Mouse (Mus musculus) thymus, adult 2 months (tissue): ENCODE data around the gene Ttc39b. TPM values are rescaled to one million over a fixed set of nuclear protein-coding genes. Genes with fewer than 3 reads are reported as not detected.

Source experiments
- DNase-seq: peaks from one replicate; pipeline ENCODE4 v3.0.0; 2021
- H3K27ac ChIP-seq: fragments of 200-500 bp; 2 replicates; pipeline ENCODE4 v1.5.1; 2012; ENCODE audit warnings: low read length, control low read depth; ENCODE audit not compliant: control insufficient read depth, insufficient read depth
- H3K27me3 ChIP-seq: fragments of 200-500 bp; 2 replicates; pipeline ENCODE4 v1.6.1; 2012; ENCODE audit warnings: mild to moderate bottlenecking, low read length, moderate library complexity, mixed read lengths; ENCODE audit not compliant: control insufficient read depth, insufficient read depth
- H3K36me3 ChIP-seq: fragments of 200-500 bp; 2 replicates; pipeline ENCODE4 v1.6.1; 2012; ENCODE audit warnings: mild to moderate bottlenecking, low read length, moderate library complexity; ENCODE audit not compliant: control insufficient read depth, insufficient read depth
- H3K4me1 ChIP-seq: fragments of 200-500 bp; replicated peaks from 2 replicates; pipeline ENCODE4 v1.6.1; 2012; ENCODE audit warnings: low read length; ENCODE audit not compliant: control insufficient read depth, insufficient read depth
- H3K4me3 ChIP-seq: fragments of 200-500 bp; 2 replicates; pipeline ENCODE4 v1.5.1; 2012; ENCODE audit warnings: mild to moderate bottlenecking, low read length, control low read depth, moderate library complexity; ENCODE audit not compliant: control insufficient read depth, insufficient read depth
- CTCF ChIP-seq: fragments of 200-500 bp; IDR thresholded peaks from 2 replicates; pipeline ENCODE4 v1.5.1; 2012; ENCODE audit warnings: mild to moderate bottlenecking, control low read depth, low read length, moderate library complexity, borderline replicate concordance; ENCODE audit not compliant: control insufficient read depth, poor library complexity, insufficient read depth; ENCODE audit errors: extremely low read depth
- POLR2A ChIP-seq: fragments of 200-500 bp; IDR thresholded peaks from 2 replicates; pipeline ENCODE4 v1.6.1; 2012; ENCODE audit warnings: mild to moderate bottlenecking, low read length, control low read depth, moderate library complexity; ENCODE audit not compliant: control insufficient read depth, poor library complexity, insufficient read depth; ENCODE audit errors: extremely low read depth
- WGBS: fragments of 180-500 bp; shearing (Covaris S2); methylation state at CpG from one replicate; pipeline ENCODE4 v1.1.7; 2018; 5-methylcytosine and 5-hydroxymethylcytosine counted together
- polyA plus RNA-seq: library from polyadenylated mRNA; depleted of rRNA; stranded (reverse); fragments of >200 nt; gene quantifications from 2 replicates; pipeline ENCODE4 v1.2.3, GENCODE M21; 2012

Ttc39b gene
- polyA plus RNA-seq, 1 experiment = 2.5 TPM

DNA sequence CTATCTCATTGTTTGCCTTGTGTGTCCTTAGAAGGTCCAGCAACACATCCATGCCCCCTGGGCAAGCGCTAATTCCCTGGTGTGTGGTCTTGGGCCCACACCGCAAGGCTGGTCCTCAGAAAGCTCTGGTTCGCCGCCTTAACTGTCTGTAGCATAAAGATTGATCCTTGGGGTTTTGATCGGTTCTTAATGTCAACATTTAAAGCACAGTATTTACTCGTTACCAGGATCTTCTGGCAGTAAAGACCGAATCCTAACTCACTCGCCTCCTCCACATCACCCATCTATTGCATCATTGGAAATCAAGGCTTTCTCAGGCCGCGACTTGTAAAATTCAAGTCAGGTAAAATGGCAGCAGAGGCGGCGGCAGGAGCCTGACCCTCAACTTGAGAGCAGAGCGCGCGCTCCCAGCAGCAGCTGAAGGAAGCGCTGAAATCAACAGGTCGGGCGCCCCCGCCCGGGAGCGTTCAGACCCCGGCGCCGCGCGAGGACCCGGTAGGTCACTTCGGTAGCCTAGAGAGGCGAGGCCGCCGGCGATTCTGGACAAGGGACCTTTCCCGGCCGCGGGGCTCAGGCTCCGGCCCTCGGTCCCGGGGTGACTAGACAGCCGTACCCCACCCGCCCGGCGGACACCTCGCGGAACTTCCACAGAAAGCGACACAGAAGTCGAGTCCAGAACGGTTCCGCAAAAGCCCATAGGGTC lies 703 bp downstream of the Ttc39b start:
- peak; percentile 74 for DNase-seq
- H3K36me3 ChIP-seq = no peaks in the 10 kb centered on the region
- peak overlapping the region; percentile 70 for H3K4me3 ChIP-seq
- H3K27ac ChIP-seq = no peak overlapping the region
- WGBS = 4% methylated on average over 48 of the region's 48 CpGs
- H3K27me3 ChIP-seq = peaks cover 9% of the 10 kb centered on the region; the same call in 1 of the 2 replicates
- TF ChIP-seq POLR2A (no peak), CTCF (no peak)
- H3K4me1 ChIP-seq = peaks cover 8% of the 10 kb centered on the region; the same call in 1 of the 2 replicates

DNA sequence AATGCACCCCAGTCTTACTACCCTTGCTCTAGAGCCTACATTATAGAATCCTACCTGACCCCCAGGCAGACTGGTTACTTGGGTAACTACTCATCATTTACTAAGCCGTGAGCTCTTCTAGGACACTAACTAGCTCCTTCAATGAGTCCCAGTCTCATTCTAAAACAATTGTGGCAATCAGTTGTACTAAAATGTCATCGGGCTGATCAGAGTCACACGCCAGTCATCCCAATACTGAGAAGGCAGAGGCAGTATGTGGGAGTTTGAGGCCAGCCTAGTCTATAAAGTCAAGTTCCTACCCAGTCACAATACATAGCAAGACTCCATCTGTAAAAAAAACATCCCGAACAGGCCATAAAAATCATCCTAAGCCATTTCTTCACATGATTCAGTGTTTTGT lies 4.3 kb downstream of the Ttc39b start:
- Histone ChIP-seq H3K27me3 (peaks cover 9% of the 10 kb centered on the region; the same call in 1 of the 2 replicates), H3K4me1 (peaks cover 16% of the 10 kb centered on the region), H3K27ac (no peak overlapping the region), H3K4me3 (no peak overlapping the region), H3K36me3 (no peaks in the 10 kb centered on the region)
- DNase-seq = no peak
- WGBS = 96% methylated on average over 4 of the region's 4 CpGs
- no peak for TF ChIP-seq CTCF
- TF ChIP-seq POLR2A = no peak

DNA sequence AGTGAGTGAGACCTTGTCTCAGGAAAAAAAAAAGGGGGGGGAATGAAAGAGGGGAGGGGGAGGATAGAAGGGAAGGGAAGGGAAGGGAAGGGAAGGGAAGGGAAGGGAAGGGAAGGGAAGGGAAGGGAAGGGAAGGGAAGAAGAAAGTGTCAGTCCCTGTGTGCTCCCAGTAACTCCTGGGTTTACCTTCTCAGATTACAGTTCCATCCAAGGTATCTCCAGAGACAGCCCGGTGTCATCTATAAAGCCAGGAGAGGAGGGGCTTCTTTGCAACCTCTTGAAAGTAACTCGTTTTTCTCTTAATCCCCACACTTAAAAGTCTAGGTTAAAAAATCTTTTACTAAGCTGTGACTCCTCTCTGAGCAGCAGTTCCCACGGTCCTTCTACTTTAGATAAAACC lies 5.3 kb downstream of the Ttc39b start:
- peaks cover 15% of the 10 kb centered on the region for H3K4me1 ChIP-seq
- H3K27ac ChIP-seq = no peak overlapping the region
- no peaks in the 10 kb centered on the region for H3K36me3 ChIP-seq
- H3K27me3 ChIP-seq = peaks cover 7% of the 10 kb centered on the region; the same call in 1 of the 2 replicates
- no peak overlapping the region for H3K4me3 ChIP-seq
- 83% methylated on average over 3 of the region's 3 CpGs for WGBS
- no peak for DNase-seq
- TF ChIP-seq POLR2A = no peak
- no peak for TF ChIP-seq CTCF

DNA sequence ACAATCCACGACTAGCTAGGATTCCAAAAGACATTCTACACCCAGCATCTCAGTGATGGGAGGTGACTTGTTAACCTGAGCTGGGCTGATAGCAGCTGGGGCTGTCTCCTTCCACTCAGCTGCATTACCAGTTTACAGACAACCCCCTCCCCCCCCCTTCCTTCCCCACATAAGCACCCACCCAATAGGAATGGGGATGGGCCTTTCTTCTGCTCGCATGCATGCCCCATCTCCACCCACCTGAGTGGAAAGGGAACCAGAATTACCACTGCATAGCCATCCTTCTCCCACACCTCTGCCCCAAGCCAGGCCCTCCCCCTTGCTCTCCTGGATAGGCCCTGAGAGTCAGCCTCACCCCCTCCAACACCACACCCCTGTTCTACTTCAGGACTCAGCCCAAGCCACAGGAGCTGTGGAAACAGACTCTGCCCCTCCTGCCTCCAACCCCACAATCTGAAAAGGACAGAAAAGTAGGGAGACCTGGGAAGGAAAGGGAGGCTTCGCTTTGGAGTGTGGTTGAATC lies 6.2 kb downstream of the Ttc39b start:
- Histone ChIP-seq H3K27ac (no peak overlapping the region), H3K27me3 (no peaks in the 10 kb centered on the region; the same call in 1 of the 2 replicates), H3K4me3 (no peak overlapping the region), H3K36me3 (no peaks in the 10 kb centered on the region), H3K4me1 (peaks cover 15% of the 10 kb centered on the region)
- TF ChIP-seq POLR2A = no peak
- TF ChIP-seq CTCF = no peak
- 89% methylated on average over 3 of the region's 3 CpGs for WGBS
- DNase-seq = no peak

DNA sequence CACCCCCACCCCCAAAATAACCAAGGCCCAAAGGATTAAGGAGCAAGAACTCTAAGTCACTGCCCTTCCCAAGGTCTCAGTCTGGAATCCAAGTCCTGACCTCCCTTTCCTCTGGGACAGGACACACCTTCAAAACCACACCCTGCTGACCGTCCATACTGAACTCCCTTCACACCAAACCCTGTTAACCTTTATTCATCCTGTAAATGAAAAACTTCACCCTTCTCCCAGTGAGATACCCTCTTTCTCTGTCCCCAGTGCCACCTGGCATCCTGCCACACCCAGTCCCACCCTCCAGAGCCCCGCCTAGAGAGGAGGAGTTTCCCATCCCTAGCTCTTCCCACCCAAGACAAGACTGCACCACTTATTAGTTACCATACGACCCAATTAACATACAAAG lies 7.3 kb downstream of the Ttc39b start:
- DNase-seq = no peak
- Histone ChIP-seq H3K27ac (no peak overlapping the region), H3K4me3 (no peak overlapping the region), H3K36me3 (no peaks in the 10 kb centered on the region), H3K27me3 (no peaks in the 10 kb centered on the region), H3K4me1 (peaks cover 15% of the 10 kb centered on the region)
- no peak for TF ChIP-seq CTCF
- TF ChIP-seq POLR2A = no peak
- 92% methylated on average over 3 of the region's 3 CpGs for WGBS

DNA sequence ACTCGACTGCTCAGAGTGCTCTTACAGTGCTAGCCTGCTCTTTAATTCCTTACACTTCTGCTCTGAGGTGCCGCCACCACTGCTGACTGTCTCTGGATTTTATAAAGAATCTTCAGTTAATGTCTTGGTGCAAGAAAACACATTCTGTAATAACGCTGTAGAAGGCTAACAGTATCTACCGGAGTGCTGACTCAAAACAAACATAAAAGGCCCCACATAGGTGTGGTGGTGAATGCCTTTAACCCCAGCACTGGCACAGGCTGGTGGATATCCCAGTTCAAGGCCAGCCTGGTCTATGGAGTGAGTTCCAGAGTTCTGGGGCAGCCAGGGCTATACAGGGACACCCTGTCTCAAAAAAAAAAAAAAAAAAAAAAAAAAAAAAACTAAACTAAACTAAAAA lies 8.1 kb downstream of the Ttc39b start:
- no peak overlapping the region for H3K4me3 ChIP-seq
- H3K27me3 ChIP-seq = no peaks in the 10 kb centered on the region
- TF ChIP-seq POLR2A = no peak
- TF ChIP-seq CTCF = no peak
- no peak for DNase-seq
- WGBS = 50% methylated on average over 4 of the region's 4 CpGs
- H3K4me1 ChIP-seq = peaks cover 15% of the 10 kb centered on the region
- no peaks in the 10 kb centered on the region for H3K36me3 ChIP-seq
- H3K27ac ChIP-seq = no peak overlapping the region
